Mouse (Mus musculus) embryo, embryonic 10 days (tissue): Measurements from ENCODE around the gene Slc6a16.
"Not testable (repeated sequence)": the region's sequence is repeated elsewhere in the genome, so short reads cannot be mapped to it uniquely, and the experiment has no call there.

Experiments
- DNase-seq: peaks from one replicate; pipeline ENCODE4 v3.0.0-alpha.2; 2015; ENCODE audit warnings: low spot score

Slc6a16 gene

DNA sequence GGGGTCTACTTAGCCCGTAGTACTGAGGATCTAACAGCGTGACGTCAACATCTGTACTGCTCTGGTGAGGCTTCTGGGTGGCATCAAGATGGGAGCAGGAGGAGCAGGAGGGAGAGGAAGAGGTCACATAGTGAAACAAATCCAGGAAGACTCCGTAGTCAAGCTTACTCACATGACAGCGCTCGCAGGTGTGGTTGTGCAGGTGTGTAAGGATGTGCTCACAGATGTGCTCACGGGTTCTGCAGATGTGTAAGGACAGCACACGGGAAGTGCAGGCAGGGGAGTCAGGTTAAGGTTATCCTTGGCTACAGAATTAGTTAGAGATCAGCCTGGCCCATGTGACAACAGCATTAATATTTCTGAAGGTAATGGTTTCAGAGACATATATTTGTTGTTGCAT is 12.9 kb downstream of the Slc6a16 start:
- no peak for DNase-seq

DNA sequence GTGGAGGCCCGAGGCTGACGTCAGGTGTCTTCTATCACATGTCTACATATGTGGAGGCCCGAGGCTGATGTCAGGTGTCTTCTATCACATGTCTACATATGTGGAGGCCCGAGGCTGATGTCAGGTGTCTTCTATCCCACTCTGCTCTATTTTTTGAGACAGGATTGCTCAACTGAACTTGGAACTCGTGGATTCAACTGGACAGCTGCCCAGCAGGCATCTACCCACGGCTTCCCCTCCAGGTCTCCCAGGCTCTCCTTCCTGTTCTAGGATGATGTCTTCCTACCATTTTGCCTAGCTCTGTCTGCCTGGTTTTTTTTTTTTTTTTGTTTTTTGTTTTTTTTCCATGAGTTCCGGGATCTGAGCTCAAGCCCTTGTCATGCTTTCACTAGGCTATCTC is 14.9 kb downstream of the Slc6a16 start:
- not testable (repeated sequence) for DNase-seq

DNA sequence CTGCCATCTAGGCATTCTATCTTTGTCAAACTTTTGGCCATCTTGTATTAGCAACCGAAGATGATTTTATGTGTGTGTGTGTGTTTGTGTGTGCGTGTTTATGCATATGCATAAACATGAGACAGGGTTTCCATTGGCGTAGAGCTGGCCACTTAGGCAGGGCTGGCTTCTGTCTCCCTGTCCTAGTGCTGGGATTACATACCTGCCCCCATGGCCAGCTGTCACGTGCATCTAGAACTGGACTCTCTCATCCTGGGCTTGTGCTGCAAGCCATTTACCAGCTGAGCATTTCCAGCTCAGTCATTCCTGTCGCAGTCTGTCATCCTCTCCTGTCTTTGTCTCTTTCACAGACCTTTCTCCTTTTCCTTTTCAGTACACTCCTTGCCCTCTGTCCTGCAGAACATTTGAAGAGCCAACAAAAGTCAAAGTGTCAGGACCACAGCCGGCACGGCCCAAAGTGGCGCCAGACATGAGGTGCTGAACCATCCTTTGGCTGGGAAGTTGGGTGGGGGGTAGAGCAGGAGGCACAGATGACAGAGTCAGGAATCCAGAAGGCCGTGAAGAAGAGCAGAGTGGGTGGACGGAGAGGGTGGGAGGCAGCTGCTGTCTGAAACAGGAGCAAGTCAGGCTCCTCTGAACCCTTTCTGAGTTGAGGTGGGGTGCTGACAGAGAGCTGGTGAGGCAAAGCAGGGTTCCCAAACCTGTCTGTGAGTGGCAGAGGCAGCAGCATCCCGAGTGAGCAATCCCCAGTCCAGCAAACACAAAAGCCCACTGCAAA is 16.4 kb downstream of the Slc6a16 start:
- no peak for DNase-seq

DNA sequence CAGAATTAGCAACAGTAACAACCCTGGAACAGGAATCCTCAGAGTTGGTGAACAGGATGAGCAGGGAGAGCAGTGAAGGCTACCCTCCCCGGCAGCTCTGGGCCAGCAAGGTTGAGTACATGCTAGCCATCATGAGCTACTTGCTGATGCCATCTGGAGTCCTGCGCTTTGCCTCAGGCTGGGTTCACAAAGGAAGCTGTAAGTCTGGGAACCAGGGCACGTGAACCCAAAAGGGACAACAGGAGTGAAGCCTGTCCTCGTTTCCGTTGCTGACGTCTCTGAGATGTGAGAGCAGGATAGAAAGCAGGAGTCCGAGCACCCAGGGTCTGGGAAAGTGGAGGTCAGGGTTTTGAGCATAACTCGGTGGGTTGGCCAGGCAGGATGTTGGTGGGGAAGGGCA is 18.4 kb downstream of the Slc6a16 start:
- no peak for DNase-seq

DNA sequence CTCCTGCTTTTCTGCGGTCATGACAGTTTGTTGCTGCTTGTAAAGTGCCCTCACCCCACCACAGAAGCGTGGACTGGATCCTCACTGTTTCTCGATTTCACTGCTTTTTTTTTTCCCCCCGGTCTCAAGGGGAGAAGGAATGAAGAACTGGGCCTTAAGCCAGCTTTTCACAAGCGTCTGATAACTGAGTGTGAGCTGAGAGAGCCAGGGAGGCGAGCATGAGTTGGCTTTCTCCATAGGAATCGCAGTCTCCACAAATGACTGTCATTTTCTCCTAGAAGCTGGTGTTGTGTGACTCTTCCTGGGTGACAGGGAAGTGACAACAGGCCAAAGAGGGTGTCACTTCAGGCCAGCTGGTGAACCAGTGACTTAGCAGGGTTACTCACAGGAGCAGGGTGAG is 21.4 kb downstream of the Slc6a16 start:
- DNase-seq, result no peak

DNA sequence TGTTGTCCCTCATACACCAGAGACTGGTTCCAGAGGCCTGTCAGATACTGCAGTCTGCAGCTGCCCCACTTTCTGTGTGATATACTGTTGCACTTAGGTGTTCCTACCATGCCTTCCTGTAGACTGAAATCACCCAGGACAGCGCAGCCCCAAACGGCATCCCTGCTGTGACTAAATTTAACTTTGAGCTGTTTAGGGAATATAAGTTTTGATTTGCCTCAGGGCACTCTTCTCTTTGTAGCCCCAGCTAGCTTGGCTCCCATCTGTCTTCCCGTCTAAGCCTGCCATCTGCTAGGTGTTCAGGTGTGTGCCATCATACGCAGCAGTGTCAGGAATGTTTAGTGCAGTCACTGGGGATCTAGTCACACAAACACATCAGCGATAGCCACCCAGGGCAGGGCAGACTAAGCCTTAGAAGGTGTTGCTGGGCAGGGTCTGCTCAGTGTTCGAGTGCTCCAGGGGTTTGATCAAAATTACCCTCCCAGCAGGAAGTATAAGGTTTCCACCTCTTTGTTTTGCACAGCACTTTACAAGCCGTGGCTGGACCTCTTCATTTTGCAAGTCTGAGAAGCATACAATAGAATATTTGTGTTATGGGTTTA is 22.2 kb downstream of the Slc6a16 start:
- no peak for DNase-seq

DNA sequence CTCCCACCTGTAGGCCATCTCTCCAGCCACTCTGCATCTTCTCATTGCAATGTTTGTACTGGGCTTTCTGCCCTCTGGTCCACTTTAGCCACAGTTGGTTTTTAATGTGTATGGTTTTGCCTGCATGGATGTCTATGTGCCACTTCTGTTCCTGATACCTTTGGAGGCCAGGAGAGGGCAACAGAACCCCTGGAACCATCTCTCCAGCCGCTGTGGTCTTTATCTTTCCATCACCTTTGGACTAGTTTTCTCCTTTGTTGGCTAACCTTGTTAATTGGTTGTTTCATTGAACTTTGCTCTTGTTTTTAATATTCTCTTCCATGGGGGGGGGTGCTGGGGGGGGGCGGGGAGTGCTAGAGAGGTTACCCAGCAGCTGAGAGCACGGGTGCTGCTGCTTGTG is 23.5 kb downstream of the Slc6a16 start:
- DNase-seq, result no peak

DNA sequence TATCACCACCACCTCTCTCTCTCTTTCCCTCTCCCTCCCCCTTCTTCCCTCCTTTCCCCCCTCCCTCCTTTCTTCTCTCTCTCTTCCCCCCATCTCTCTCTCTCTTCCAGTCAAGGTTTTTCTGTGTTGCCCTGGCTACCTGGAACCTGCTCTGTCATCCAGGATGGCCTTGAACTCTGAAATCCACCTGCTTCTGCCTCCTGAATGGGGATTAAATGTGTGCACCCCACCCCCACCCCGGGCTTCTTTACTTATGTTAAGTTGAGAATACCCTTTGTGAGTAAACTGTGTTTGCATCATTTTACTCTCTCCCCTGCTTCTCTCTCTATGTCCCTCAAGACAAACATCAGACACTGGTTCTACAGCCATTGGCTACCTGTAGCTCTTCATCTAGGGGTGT is 24.6 kb downstream of the Slc6a16 start:
- DNase-seq, result no peak

DNA sequence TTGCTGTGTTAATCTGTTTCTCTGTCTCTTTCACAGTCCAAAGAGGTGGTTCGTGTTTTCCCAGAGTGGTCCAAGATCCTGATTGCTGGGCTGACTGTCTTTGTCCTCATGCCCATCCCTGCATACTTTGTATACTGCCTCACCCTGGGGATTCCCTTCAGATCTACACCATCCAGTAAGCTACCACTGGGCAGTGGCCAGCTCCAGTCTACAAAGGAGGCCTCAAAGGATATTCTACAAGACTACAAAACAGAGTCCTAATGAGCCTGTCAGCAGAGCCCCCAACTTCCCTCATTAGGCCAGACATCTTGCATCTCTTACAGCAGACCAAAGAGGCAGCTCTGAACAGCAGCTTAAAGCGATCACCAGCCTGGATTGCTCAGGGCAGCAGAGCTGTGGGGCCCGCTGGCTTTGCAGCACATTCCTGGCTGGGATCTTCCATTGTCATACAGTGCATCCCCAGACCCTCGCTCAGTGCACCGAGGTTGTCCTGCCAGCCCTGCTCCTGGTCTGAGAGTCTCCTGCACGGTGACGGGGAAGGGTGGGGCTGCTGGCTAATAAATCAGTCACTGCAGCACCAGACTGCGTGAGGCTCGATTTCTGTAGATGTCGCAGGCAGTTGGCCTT is 32.0 kb downstream of the Slc6a16 start:
- no peak for DNase-seq

DNA sequence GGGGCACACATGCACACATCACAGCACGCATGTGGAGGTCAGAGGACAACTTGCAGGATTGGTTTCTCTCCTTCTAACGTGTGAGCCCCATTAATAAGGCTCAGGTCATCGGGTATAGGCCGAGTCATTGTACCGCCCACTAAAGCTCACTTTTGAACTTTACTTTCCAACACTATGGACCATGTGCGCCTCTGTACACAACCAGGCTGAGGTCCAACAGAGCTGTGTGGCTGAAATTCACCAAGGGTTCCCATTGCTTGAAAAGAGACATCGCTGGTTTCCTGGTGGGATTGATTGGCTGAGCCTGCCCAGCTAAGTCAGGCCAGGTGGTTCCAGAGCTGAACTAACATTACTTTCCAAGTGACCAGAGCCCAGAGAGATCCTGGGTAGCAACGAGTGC is 32.8 kb downstream of the Slc6a16 start:
- DNase-seq, result no peak

DNA sequence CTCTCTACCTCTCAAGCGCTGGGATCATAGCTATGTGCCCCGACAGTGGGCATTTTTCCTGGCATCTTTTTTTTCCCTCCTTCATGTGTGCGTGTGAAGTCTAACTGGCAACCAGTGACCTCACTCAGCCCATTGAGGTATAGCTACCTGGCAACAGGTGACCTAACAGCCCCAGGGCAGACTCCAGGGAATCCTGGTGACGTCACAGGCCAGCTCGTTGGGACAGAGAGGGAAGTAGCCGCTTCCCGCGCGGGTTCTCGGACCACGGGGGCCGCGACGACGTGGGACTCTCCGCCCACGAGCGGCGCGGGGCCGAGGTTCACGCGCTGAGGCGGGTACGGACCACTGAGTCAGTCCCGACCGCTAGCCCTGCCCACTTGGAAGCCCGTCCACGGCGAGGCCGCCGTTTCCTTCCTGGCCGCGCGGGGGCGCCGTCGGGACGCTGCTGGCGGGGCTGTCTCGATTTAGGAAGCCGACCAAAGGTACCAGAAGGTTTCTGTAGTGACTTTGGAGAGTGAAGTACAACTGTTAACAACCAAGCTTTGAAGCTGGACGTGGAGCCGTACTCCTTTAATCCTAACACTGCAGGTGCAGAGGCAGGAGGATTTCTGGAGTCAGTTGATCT is 36.4 kb downstream of the Slc6a16 start, which contains the start of gene Slc6a21:
Gene Slc6a21, plus strand, starts transcription at position 378 of the 625 bp plus-strand sequence.
- peak; percentile 63 for DNase-seq

DNA sequence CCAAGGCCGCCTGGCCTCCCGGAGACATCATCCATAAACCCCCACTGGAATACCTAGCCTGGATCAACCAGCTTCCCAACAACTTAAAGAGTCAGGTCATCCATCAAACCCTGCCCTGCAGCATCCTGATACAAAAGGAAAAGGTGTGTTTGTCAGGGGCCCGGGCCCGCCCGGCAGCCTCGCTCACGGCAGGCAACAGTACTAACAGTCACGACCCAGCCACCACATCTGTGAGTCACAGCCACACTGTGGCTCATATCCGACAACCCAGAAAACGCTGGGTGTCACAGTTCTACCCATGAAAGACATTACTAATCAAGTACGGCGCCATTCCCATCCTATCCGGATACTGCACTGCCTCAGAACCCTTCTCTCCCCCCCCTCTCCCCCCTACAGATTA is 45.6 kb downstream of the Slc6a16 start:
- DNase-seq, result no peak

DNA sequence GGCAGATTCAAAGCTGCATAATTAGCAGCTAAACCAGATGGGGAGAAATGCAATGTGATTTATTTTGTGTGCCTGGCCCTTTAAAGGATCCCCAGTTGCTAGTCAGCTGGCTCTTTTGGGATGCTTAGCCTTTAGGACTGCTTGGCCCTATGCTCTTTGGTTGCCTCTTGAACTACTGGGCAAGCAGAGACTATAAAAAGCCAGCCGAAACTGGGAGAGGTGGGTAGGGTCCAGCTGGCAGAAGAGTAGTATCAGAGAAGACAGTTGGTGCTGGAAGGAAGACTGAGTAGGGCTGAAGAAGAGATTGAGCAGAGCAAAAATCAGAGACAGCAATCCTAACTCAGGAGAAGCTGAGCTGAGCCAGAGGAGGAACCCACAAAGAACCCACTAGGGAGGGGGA is 55.7 kb downstream of the Slc6a16 start:
- DNase-seq, result no peak

DNA sequence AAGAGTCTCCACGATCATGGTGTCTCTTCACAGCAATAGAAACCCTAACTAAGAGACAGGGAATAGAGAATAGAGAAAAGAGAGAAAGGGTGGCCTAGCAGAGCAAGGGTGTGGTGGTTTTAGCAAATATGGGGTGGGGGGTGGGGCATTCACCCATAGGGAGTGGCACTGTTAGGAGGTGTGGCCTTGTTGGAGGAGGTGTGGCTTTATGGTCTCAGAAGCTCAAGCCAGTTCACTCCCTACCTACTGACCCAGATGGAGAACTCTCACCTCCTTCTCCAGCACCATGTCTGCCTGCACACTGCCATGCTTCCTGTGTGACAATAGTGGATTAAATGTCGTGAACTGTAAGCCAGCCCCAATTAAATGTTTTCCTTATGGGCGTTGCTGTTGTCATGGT is 56.7 kb downstream of the Slc6a16 start:
- DNase-seq, result no peak

DNA sequence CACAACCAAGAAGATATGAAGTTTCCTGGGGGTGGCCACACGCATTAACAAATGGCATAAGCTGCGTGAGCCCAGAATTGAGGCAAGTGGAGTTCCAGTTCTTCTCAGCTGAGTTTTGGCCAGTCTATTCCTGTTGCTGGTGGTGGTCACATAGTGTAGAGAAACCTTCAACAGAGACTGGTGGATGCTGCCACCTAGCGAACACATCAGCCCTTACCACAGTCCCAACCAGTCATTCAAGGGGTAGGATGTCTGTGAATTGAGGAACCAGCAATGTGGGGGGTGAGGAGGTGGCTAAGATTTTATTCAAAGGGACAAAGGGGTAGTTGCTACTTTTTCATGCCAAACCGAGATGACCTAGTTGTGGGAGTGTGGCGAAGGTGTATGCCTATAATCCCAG is 58.9 kb downstream of the Slc6a16 start:
- DNase-seq, result peak; percentile 88

DNA sequence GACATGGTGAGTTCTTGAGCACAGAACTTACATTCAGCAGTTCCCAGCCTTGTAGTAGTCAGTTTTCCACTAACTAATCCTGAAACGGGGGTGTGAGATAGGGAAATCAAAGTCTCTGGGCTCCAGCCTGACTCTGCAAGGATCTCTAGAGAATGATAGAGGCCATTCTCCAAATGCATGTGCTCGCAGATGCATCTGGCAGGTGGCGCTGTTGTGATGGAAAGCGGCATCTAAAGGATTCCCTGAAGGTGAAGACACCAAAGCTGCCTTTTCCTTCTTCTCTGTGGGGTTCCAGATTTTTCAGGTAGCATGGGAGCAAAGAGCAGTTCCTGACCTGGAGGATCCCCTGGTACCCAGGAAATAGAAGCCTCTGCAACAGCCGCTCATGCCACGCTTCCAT is 59.4 kb downstream of the Slc6a16 start:
- peak; percentile 79 for DNase-seq

DNA sequence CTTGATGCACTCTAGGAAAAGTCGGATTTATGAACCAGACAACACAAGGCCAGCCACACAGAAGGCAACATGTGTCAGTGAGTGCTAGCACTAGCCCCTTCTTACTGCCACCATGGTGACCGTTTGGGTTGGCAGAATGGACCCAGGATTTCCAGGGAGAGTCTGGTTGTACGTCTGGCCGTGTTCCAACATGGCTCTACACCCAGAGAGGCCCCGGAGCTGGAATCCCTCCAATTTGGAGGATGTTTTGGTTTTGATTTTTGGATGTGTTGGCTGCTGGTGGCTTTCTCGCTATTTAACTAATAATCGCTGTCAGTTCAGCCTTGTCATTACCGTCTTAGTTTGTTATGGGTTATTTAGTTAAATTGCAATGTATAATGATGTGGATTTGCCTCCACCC is 61.7 kb downstream of the Slc6a16 start:
- no peak for DNase-seq

DNA sequence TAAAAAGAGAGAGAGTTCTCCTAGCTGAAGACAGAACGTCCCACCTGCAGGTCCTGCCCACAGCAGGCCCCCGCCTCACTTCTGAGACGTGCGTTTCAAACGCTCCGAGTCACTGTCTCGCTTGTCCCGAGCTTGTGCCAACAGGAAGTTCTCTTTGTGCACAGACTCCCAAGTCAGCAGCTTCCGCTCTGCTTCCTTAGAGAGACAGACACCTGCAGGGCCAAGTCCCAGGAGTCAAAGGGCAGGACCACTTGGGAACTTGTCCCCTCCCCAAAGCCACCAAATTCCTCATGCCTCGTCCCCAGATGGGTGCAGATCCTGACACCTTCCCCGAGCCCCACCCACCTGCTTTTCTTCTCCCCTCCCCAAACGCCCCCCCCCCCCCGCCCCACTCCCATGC is 64.0 kb downstream of the Slc6a16 start:
- DNase-seq, result peak; percentile 19

DNA sequence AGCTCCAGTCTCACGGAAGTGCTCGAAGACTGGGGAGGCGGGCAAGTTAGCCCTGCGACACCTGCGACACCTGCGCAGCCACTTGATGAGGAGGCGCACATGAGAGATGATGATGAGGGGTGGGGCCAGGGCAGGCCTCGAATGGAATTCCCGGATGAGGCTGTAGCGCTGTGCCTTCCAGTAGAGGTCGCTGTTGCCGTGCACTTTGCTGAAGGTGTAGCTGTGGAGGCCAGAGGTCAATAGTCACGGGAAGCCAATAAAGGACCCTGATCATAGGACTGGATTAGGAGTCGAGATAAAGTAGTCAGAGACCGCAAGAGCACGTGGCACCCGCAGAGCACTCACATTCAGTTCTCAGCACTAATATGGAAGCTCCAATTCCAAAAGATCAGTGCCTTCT is 64.4 kb downstream of the Slc6a16 start:
- DNase-seq, result peak; percentile 92

DNA sequence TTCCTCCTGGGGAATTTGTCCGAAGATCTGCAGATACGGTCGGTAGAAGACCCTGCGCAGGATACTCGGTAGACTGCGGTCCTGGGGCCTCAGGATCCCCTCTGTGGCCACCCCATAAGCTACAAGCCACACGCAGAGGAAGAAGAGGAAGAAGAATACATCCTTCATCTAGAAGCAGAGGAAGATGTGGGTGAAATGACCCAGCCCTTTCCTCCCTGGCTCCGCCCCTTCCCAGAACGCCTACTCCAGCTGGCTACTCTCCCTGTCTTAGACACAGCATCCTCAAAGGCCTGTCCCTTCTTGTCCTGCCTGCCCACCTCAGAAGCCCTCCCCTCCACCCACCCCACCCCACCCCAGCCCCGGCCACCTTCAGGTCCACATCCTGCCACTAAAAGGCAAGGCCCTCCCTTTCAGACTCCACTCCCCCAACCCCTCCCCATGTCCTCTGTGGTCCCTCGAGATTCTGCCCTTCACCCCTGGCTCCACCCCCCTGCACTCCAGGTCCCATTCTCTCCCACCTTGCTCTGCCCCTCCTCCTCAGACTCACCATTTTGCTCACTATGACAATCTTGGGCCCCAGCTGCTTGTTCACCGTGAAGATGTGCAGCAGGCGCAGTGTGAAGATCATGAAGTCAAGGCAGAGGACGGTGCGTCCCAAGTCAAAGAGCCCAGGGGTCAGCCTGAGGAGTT is 67.8 kb downstream of the Slc6a16 start:
- no peak for DNase-seq

DNA sequence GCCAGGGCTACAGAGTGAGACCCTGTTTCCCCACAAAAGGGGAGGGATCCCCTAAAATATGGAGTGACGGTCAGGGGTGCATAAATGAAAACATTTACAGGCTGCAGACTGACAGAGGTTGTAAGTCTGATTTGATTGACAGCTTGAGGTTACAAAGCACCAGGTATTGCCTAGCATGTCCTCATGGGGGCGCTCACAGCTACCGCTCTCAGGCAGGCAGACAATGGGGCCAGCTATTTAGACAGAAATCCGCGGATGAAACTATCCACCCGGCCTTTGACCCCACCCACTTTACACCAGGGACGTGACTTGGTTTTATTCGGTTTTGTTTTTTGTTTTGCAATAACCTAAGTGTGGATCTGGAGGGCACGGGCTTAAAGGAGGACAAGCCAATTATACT is 68.6 kb downstream of the Slc6a16 start:
- peak; percentile 84 for DNase-seq

DNA sequence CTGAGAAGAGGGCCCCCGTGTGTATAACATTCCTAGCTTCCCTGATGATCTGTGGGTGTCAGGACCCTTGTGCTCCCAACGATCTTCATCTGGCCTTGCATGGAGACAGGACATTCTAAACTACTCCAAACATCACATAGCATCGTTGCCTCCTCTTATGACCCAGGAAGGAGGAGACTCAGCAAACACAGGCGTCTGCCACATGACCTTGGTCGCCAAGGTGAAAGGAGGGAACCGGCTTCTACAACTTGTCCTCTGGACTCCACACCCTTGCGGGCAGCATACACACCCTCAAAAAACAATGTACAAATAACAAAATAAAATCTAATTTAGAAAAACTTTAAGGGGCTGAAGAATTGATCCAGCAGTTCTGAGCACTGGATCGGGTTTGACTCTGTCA is 71.1 kb downstream of the Slc6a16 start:
- no peak for DNase-seq
